Mouse (Mus musculus) heart, embryonic 15.5 days (tissue): ENCODE data around the gene Lsm8. TPM values are rescaled to one million over a fixed set of nuclear protein-coding genes. Genes with fewer than 3 reads are reported as not detected.
"Not testable (repeated sequence)": the region's sequence is repeated elsewhere in the genome, so short reads cannot be mapped to it uniquely, and the experiment has no call there.

Experiments
- ATAC-seq: fragments of 200-750 bp; cut with Nextera tagmentation; replicated peaks from 2 replicates; pipeline ENCODE4 v1.8.0; 2017; ENCODE audit warnings: low read depth, moderate TSS enrichment; ENCODE audit not compliant: insufficient number of reproducible peaks, insufficient read depth, low FRiP score
- H3K27ac ChIP-seq: fragments of 300-500 bp; sonication (generic); 2 replicates; pipeline ENCODE4 v1.5.1; 2015; ENCODE audit warnings: mild to moderate bottlenecking, inconsistent platforms
- H3K27me3 ChIP-seq: fragments of 300-500 bp; sonication (generic); 2 replicates; pipeline ENCODE4 v1.6.1; 2015; ENCODE audit warnings: inconsistent platforms
- H3K36me3 ChIP-seq: fragments of 300-500 bp; sonication (generic); 2 replicates; pipeline ENCODE4 v1.6.1; 2015; ENCODE audit warnings: mild to moderate bottlenecking, inconsistent platforms
- H3K4me1 ChIP-seq: fragments of 300-500 bp; sonication (generic); replicated peaks from 2 replicates; pipeline ENCODE4 v1.6.1; 2015; ENCODE audit warnings: inconsistent platforms
- H3K4me2 ChIP-seq: fragments of 300-500 bp; sonication (generic); 2 replicates; pipeline ENCODE4 v1.6.1; 2015; ENCODE audit warnings: inconsistent platforms, mild to moderate bottlenecking, moderate library complexity
- H3K4me3 ChIP-seq: fragments of 300-500 bp; sonication (generic); 2 replicates; pipeline ENCODE4 v1.5.1; 2015; ENCODE audit warnings: mild to moderate bottlenecking, inconsistent platforms
- H3K9ac ChIP-seq: fragments of 300-500 bp; sonication (generic); 2 replicates; pipeline ENCODE4 v1.6.1; 2015; ENCODE audit warnings: mild to moderate bottlenecking, inconsistent platforms
- H3K9me3 ChIP-seq: fragments of 300-500 bp; sonication (generic); replicated peaks from 2 replicates; pipeline ENCODE4 v1.6.1; 2016; ENCODE audit warnings: inconsistent platforms
- WGBS: fragments of 180-500 bp; shearing (Covaris S2); methylation state at CpG from one replicate; pipeline ENCODE4 v1.1.7; 2015; ENCODE audit warnings: mixed read lengths; 5-methylcytosine and 5-hydroxymethylcytosine counted together
- polyA plus RNA-seq: library from polyadenylated mRNA; unstranded; fragments of >200 nt; fragmentation: Nextera tagmentation; extraction: Ambion mirVana; gene quantifications from 2 replicates; pipeline ENCODE4 v1.2.1, GENCODE M21; 2015

Lsm8 gene
- 115 and 121 TPM in 2 replicates for polyA plus RNA-seq

DNA sequence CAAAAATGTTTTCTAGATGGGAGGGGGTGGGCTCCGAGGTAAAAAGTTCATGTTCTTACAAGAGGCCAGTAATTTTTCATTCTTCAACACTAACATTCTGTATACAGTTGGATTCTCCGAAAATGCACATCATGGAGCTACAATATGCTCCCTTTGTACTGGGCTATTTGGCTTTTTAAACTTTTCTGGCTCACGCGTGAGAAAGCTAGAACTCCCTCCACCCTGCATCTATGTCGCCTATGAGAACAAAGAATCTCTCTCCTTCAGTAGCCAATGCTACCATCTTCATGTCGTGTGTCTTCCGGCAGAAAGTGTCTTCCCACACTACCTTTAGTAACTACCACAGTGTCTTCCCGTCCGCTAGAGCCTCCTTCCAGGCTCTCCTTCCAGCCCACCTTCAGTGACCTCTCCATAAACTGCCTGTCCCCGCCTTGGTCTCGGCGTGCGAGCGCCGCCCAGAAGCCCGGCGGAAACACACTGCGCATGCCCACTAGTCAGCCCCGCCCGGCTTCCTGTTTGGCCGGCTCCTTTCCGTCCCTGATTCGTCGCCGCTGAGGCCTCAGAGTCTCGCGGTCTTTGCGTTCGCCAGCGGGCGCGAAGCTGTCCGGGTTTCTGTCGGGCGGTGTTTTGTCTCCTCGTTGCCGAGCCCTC is at the start of gene Lsm8:
Lsm8 (plus strand) TSS at position 529 of the 651 bp plus-strand sequence.
- peak; percentile 100 for ATAC-seq
- Histone ChIP-seq H3K4me3 (peak within 1 kb of the TSS; percentile 99), H3K4me2 (peak within 1 kb of the TSS; percentile 68), H3K9me3 (no peaks in the 10 kb centered on the region), H3K4me1 (peaks cover 14% of the 10 kb centered on the region), H3K27ac (peak within 1 kb of the TSS; percentile 96), H3K9ac (peak within 1 kb of the TSS; percentile 98), H3K27me3 (no peaks in the 10 kb centered on the region), H3K36me3 (peaks cover 9% of the 10 kb centered on the region)
- WGBS, result under 1% methylated on average over 37 of the region's 37 CpGs

DNA sequence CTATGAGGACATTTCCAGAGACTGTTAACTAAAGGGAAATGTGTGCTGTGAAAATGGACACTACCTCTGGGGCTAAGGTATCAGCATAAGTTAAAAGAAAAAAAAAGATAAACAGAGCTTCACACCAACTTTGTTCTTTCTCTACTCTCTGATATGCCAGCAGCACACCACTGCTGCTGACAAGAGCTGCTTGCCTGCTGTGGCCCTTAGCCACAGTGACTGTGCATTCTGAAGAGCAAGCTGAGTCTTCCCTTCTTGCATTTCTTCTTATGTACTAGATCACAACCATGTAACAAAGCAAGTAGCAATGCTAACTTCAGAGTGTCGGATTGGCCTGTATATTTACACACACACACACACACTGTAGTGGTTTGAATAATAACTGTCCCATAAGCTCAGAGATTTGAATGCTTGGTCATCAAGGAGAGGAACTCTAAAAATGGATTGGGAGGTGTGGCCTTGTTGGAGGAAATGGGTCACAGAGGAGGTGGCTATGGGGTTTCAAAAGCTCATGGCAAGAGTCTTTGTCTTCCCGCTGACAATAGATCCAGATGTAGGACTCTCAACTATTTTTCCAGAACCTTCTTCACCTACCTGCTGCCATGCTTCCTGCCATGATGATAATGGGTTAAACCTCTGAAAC is 47.4 kb upstream of the Lsm8 start:
- Histone ChIP-seq H3K36me3 (no peaks in the 10 kb centered on the region), H3K9ac (no peak overlapping the region), H3K4me1 (no peaks in the 10 kb centered on the region), H3K4me2 (no peak overlapping the region), H3K27ac (no peak overlapping the region), H3K27me3 (no peaks in the 10 kb centered on the region), H3K9me3 (no peaks in the 10 kb centered on the region), H3K4me3 (no peak overlapping the region)
- WGBS, result 85% methylated on average over 2 of the region's 2 CpGs
- no peak for ATAC-seq

DNA sequence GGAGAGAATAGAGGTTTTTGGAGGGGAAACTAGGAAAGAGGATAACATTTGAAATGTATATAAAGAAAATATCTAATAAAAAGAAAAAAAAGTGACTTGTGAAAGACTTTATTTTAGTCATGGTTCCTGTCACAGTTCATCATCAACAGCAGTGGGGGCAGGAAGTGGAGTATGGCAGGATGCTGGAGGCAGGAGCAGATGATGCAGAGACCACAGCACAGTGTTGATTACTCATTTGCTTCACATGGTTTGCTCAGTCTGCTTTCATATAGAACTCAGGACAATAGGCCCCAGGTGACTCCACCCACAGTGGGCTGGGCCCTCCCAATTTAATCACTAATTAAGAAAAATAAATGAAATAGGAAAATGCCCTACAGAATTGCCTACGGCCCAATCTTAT is 35.8 kb upstream of the Lsm8 start:
- Histone ChIP-seq H3K4me3 (no peak overlapping the region), H3K4me1 (no peaks in the 10 kb centered on the region), H3K27me3 (no peaks in the 10 kb centered on the region), H3K36me3 (no peaks in the 10 kb centered on the region), H3K27ac (no peak overlapping the region), H3K4me2 (no peak overlapping the region), H3K9me3 (no peaks in the 10 kb centered on the region), H3K9ac (no peak overlapping the region)
- ATAC-seq, result no peak
- 84% methylated on average over 1 of the region's 1 CpGs for WGBS

DNA sequence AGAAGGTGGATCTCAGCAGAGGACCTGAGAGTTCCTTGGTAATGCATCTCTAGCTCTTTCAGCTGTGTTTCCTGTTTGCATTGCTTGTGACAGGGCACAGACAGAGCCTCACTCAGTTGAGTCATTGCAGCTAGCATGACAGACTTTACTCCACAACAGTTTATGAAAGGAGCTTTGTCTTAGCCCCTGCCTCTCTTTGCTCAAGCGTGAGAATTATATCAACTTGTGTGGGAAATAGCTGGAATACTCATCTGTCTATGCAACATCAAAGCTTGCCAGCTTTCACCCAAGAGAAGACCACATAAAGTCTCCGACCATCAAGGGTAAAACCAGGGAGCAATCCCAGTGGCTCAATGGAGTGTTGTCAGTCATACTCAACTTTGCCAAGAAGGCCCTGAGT is 32.8 kb upstream of the Lsm8 start:
- no peaks in the 10 kb centered on the region for H3K9me3 ChIP-seq
- H3K27ac ChIP-seq, result no peak overlapping the region
- no peak for ATAC-seq
- no peak overlapping the region for H3K4me2 ChIP-seq
- H3K9ac ChIP-seq, result no peak overlapping the region
- 60% methylated on average over 2 of the region's 2 CpGs for WGBS
- H3K4me3 ChIP-seq, result no peak overlapping the region
- H3K4me1 ChIP-seq, result no peaks in the 10 kb centered on the region
- no peaks in the 10 kb centered on the region for H3K36me3 ChIP-seq
- no peaks in the 10 kb centered on the region for H3K27me3 ChIP-seq

DNA sequence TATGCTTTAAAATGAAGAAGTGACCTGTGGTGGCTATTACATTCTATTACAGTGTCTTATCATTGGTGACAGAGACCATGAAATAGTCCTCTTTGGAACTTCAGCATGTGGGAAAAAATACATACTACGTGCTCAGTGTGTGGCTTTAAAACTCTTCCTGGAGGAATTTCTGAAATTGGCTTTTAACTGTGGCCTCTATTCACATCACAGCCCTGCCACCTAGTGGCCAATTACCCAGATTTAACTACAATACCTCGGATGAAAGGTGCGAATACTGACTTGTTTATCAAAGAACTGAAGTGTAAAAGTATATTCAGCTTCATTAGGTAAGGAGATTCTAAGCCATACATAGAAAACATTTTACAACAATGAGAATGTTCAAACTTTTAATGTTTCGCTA is 29.0 kb upstream of the Lsm8 start:
- ATAC-seq, result no peak
- Histone ChIP-seq H3K4me2 (no peak overlapping the region), H3K4me1 (no peaks in the 10 kb centered on the region), H3K27ac (no peak overlapping the region), H3K9me3 (no peaks in the 10 kb centered on the region), H3K4me3 (no peak overlapping the region), H3K9ac (no peak overlapping the region), H3K36me3 (no peaks in the 10 kb centered on the region), H3K27me3 (no peaks in the 10 kb centered on the region)
- WGBS, result 13% methylated on average over 4 of the region's 4 CpGs

DNA sequence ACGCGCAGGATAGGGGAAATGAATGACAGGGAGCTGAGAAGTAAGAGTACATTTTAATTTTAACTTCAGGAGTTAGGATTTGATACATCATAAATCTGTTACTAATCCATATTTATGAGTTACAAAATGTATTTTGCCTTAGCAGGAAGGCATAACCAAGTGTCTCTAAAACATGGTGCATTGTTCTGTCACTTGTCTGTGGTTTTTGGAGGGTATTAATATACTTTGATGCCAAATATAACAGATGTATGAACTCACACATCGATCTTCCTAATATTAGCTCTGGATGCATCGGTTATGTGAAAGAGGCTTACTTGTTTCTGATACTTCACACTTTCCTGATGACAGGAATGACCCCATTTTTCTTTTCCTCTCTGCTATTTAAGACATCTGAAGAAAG is 28.1 kb upstream of the Lsm8 start:
- H3K9ac ChIP-seq, result no peak overlapping the region
- H3K27me3 ChIP-seq, result no peaks in the 10 kb centered on the region
- 64% methylated on average over 4 of the region's 4 CpGs for WGBS
- H3K36me3 ChIP-seq, result no peaks in the 10 kb centered on the region
- no peak overlapping the region for H3K4me2 ChIP-seq
- H3K4me3 ChIP-seq, result no peak overlapping the region
- no peaks in the 10 kb centered on the region for H3K4me1 ChIP-seq
- no peaks in the 10 kb centered on the region for H3K9me3 ChIP-seq
- no peak for ATAC-seq
- H3K27ac ChIP-seq, result no peak overlapping the region

DNA sequence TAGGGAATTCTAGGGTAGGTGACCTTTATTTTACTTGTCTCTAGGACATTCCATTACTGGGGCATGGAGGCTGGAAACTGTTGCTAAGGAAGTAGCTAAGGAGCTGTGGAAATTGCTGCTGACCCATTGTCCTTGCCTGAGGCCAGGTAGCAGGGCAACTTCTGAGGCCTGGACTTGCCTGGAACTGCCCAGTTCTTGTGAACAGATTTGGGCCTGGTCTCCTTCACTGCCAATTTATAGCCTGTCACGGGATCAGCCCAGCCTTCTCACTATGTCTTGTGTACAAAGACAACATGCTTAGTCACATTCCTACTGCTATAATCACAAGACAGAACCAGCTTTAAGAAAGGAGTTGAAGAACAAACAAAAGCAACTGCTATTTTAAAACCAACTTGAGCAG is 25.6 kb upstream of the Lsm8 start:
- 56% methylated on average over 1 of the region's 1 CpGs for WGBS
- no peaks in the 10 kb centered on the region for H3K36me3 ChIP-seq
- no peak overlapping the region for H3K4me3 ChIP-seq
- no peak overlapping the region for H3K9ac ChIP-seq
- no peak overlapping the region for H3K27ac ChIP-seq
- H3K4me1 ChIP-seq, result no peaks in the 10 kb centered on the region
- H3K9me3 ChIP-seq, result no peaks in the 10 kb centered on the region
- no peaks in the 10 kb centered on the region for H3K27me3 ChIP-seq
- no peak for ATAC-seq
- H3K4me2 ChIP-seq, result no peak overlapping the region

DNA sequence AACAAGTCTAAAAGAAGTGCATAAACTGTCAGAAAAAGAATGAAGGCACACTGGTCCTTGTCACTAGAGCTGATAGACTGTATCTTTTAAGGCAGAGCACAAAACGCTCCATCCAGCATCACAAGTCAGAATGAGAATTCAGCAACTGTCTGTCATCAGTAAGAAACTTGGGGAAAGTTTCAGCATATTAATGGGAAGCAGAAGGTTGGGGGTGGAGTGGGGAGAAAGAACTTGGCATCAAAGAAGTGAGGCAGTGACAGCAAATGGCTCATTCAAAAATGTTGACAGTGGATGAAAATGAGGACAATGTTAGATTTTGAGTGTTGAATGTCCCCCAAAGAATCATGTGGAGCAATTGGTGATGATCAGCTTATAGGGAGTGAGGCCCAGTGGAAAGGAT is 15.4 kb upstream of the Lsm8 start:
- ATAC-seq, result no peak
- H3K4me3 ChIP-seq, result no peak overlapping the region
- H3K27ac ChIP-seq, result no peak overlapping the region
- no peaks in the 10 kb centered on the region for H3K9me3 ChIP-seq
- H3K36me3 ChIP-seq, result no peaks in the 10 kb centered on the region
- 55% methylated on average over 1 of the region's 1 CpGs for WGBS
- H3K9ac ChIP-seq, result no peak overlapping the region
- H3K4me1 ChIP-seq, result no peaks in the 10 kb centered on the region
- H3K27me3 ChIP-seq, result no peaks in the 10 kb centered on the region
- no peak overlapping the region for H3K4me2 ChIP-seq

DNA sequence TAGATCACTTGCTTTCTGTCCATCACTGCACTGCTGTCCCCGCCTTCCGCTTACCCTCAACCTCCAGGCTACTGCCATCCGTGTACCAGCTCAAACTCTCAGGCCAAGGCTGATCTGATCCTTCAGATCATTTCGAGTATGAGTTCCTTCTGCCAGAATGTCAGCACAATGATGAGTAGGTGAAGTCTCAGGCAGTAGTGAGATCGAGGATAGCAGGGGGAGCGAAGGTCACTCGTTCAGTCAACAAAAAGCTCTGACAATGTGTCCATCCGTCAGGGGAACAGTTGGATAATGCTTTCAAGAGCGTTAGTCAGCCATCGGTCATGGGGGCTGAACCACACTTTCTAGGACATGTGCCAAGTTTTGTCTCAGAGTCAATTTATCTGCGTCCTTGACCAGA is 3.9 kb upstream of the Lsm8 start:
- not testable (repeated sequence) for ATAC-seq, H3K9ac ChIP-seq, H3K4me1 ChIP-seq, H3K9me3 ChIP-seq, H3K4me2 ChIP-seq, H3K27me3 ChIP-seq, H3K27ac ChIP-seq, H3K36me3 ChIP-seq, H3K4me3 ChIP-seq
- 48% methylated on average over 6 of the region's 11 CpGs for WGBS

DNA sequence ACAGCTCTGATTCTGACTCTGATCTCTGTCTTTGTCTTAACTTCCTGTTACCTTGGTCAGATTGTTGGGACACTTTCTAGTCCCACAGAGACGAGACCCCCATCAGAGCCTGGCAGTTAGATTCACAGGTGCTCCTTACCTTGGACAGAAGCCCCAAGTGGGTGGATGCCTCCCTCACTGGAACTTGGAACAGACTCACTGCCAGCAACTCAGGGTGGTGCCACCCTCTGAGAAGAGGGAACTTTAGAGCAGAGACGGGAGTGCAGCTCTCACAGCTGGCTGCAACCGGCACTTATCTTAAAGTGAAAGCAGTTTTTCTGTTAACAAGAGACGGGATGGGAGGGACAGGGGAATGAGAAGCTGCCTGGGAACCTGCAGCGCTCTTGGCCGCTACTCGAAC is 2.8 kb upstream of the Lsm8 start:
- ATAC-seq, H3K9ac ChIP-seq, H3K9me3 ChIP-seq, H3K27me3 ChIP-seq, H3K36me3 ChIP-seq, H3K4me1 ChIP-seq: not testable (repeated sequence)
- H3K27ac ChIP-seq, result peak overlapping the region; percentile 27; the same call in 1 of the 2 replicates
- H3K4me3 ChIP-seq, result peak overlapping the region; percentile 24
- H3K4me2 ChIP-seq, result peak overlapping the region; percentile 44
- 18% methylated on average over 5 of the region's 7 CpGs for WGBS

DNA sequence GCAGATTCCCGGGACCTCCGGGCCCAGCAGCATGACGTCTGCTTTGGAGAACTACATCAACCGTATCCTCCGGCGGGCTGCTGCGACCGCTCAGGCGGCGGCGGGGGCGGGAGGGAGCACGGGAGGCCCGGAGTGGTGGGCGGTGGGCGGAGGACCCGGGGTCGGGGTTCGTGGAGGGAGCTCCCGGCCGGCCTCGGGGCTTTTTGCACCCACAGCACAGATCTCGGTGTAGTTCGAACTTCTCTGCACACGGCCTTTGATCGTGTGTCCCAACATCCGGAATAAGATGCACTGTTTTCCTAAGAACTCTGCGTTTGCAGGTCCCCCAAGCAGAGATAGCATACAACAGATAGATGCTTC is 303 bp downstream of the Lsm8 start:
- H3K4me2 ChIP-seq, result peak overlapping the region; percentile 68
- peaks cover 14% of the 10 kb centered on the region for H3K4me1 ChIP-seq
- H3K9ac ChIP-seq, result peak overlapping the region; percentile 98
- peak overlapping the region; percentile 99 for H3K4me3 ChIP-seq
- H3K9me3 ChIP-seq, result no peaks in the 10 kb centered on the region
- peaks cover 13% of the 10 kb centered on the region for H3K36me3 ChIP-seq
- WGBS, result 0% methylated on average over 28 of the region's 28 CpGs
- no peaks in the 10 kb centered on the region for H3K27me3 ChIP-seq
- H3K27ac ChIP-seq, result peak overlapping the region; percentile 96
- no peak; the same call in 1 of the 2 replicates for ATAC-seq

DNA sequence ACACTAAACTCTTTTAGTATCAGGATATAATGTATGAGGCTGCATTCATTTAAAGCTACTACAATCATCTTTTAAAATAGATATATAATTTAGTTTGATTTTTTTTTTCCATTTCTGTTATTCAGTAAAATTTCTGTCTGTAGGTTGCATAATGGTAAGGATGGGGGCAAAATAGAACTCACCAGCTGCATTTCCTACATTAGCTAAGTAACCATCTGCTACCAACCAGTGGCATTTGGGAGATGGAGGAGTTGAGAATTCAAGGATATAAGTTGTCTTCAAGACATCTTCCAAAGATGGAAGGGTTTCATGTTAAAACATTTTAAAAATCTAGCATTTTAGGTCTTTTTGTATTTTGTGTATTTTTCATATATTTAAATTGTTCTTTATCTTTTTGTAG is 6.9 kb downstream of the Lsm8 start:
- H3K9me3 ChIP-seq, result no peaks in the 10 kb centered on the region
- no peak overlapping the region for H3K4me3 ChIP-seq
- no peak overlapping the region for H3K27ac ChIP-seq
- no peaks in the 10 kb centered on the region for H3K27me3 ChIP-seq
- peaks cover 29% of the 10 kb centered on the region for H3K36me3 ChIP-seq
- H3K4me1 ChIP-seq, result 0 out of 2 replicates have a peak, but pooled peaks cover 5% of the 10 kb centered on the region
- no peak for ATAC-seq
- no peak overlapping the region for H3K9ac ChIP-seq
- H3K4me2 ChIP-seq, result no peak overlapping the region
